Mouse (Mus musculus) embryo, embryonic 10 days (tissue): ENCODE measurements at regions not wholly inside any gene's neighbourhood (a gene's known extent, or its start where the extent isn't known, plus 50 kb on each side); places are given as distances from the start of the nearest gene placed in this dataset.

ENCODE experiments used
- DNase-seq: peaks from one replicate; pipeline ENCODE4 v3.0.0-alpha.2; 2015; ENCODE audit warnings: low spot score

DNA sequence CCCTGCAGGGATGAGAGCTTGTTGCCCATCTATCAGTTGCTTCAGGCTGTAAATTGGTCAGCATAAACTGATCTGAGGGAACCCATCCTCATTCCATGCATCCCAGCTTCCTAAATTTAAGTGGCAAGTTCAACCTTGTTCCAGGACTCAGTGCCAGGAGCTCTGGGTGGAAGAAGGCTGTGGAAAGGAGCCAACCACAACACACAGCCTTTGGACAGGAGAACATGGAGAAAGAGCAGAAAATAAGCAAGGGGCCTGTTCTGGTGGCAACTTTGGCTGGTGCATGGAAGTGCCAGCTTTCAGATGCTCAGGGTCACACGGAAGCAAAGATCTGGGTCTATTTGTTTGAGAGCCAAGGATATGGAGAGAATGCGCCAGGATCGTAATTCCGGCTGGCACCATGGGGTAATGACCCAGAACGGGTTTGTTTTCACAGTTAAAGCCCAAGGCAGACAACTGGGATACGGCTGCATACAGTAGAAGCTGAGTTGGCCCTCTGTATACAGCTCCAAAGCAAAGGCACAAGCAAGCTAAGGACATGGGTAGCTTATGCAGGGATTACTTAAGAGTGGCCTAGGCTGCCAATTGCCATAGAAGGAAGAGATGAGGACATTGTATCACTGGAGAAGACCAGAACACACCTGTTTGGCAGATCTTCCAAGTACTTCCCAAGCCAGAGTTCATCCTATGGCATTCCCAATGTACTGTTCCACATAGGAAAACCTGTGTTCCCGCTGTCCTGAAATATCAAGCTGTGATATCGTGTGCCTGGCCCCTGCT is 364.2 kb upstream of the Mgmt start:
- DNase-seq, result no peak

DNA sequence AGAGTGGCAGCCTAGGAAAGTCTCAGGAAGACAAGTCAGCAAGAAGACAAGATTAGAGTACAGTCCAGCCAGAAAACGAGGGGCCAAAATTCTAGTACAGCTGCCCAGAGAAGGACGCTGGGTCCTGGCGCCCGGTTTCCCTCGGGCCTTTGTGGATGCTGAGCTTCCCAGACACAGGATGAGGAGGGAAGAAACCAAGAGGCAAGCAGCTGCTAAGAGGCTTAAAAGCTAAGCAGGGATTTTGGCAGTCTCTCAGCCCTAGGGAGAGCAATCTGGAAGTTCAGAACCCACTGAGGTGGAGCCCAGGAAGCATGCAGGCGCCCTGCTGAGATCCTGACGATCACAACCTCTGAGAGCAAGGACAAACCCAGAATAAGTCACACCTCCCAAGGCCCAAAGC is 363.1 kb upstream of the Mgmt start:
- no peak for DNase-seq

DNA sequence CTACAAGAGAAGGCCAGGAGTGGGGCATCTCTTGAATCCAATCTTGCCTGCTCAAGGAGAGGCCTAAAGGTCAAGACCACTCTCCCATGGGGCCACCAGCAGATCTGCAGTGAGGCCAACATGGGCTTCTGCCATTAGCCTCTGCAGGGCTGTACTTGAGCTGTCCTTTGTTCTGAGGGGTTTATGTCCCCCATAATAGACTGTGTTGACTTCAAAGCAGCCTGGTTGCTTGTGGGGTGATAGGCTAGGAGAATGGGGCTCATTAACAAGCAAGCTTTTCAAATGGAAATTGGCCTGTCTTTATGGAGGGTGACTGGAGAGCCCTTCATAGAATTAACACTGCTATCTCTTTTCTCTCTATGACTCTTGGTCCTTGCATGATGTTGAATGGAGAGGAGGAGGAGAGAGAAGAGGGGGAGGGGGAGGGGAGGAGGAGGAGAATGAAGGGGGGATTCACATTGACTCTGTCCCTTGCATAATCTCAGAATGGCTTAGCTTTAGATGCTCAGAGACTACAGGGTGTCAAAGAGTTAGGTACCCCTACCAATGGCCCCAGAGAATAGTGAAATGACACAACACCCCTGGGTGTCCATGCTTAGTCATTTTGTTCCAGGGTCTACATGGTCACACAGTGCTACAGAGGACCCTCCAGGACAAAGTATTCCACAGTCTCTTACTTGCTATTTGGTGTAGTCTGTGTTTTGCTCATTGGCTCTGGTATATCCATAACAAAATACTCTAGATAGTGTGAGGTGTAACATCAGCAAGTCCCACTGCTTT is 352.3 kb upstream of the Mgmt start:
- peak; percentile 58 for DNase-seq

DNA sequence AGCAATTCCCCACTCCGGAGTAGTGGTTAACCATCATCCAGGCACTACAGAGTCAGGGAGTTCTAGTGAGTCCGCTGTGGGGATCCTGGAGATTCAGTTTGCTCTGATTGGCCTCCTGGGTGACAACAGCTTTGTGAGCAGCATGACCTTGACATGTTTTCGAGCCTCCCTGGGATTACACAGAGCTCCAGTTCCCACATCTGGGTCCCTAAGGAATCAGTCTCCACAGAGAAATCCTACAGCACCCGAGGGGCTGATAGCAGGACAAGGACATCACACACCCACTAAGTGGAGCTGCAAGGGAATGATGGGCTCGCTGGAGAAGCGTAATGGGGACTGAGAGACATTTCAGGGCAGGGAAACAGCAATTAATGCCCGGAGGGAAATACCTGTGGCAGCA is 351.5 kb upstream of the Mgmt start:
- DNase-seq, result no peak

DNA sequence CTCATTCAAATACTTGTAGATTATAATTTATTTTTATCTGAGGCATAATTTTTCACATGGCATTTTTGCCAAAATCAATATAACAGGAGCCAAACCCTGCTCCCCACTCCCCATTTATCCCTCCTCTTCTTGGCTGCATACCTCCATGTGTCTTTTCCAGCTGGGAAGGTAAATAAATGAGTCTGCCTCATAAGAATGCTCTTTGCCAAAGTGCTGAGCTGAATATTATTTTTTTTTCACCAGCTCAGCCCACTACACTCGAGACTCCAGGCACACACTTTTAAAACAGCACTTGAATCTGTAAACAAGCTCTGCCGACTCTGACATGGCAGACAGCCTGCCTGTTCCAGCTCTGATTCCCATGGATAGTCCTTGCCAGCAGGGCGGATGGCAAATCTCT is 346.6 kb upstream of the Mgmt start:
- no peak for DNase-seq

DNA sequence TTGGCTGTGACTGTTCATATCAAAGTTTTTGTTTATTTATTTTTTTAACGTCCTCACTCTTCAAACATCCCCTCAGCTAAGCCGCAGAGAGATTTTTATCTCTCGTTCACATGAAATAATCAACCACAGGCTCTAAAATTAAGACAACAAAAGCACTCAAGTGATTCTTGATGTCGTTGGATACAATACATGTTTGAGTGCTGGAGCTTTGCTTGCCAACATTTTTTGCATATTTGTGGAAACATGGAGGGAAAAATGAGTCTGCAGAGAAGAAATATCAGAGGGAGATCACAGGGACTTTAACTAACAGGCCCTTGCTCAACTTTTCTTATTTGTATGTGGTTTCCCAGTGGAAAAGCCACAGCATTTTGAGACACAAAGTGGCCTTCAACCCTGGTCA is 338.0 kb upstream of the Mgmt start:
- DNase-seq, result no peak

DNA sequence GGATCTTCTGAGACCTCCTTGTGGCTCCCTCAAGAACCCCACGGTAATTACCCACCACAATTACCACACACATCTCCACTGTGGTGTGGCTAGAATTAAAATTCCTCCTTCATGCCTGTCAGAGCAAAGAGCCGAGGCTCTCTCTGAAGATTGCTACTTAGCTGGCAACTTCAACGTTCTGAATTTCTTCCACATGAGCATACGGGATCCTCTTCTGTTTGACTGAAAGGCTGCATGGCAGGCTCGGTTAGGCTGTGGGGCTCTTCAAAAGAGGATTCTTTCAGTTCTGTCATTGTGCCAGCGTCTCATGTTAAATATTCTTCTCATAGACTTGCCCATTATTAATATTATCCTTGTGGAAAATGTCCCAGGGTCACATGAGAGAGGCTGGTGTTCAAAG is 334.9 kb upstream of the Mgmt start:
- DNase-seq, result no peak

DNA sequence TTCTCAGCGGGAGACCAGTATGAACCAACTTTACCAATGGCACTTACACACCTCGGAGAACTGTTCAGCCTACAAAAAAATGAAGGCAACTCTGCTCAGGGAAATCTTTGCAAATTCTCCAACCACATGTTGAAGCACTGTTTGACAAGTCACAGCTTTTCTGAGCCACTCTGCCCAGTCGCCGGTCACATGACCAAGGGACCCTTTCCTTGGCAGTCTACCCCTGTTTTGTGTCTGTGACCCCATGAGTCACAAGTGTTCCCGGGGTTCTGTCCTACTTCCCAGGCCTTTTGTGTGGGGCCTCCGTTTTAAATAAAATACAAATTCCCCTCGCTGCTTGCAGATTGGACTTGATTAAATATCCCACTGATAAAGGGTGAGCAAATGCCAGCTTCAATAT is 323.5 kb upstream of the Mgmt start:
- DNase-seq, result no peak

DNA sequence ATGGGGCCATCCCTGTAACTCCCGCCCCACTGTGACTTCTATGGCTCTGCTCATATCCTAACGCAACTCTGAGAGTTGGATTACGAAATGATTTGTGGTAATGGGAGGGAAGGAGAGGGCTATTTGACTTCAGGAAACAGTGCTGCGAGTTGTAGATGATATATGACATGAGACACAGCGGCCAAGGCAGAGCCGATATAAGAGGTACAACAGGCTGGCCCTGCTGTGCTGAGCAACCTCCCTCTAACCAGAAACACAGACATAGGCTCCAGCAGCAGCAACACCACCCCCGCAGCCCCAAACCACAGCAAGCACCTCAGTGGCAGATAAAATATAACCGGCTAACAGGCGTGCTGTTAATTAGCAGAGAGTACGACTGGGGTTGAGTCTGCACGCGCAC is 312.5 kb upstream of the Mgmt start:
- DNase-seq, result peak; percentile 35

DNA sequence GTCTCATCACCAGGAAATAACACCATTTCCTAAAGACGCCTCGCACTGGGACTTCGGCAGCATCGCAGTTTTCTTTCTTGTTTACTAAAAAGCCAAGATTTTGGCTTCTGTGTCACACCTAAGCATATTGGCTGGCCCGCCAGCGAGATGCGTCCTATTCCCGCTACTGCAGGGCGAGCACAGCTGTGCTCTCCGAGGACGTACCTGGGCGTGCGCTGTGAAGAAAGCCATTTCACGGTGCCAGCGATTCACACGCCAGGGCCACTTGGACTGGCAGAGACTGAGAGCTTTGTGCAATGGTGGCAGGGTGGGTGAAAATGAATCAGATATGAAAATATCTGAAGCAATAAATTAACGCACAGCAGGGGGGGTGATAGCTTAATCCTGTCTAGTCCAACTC is 310.1 kb upstream of the Mgmt start:
- DNase-seq, result no peak

DNA sequence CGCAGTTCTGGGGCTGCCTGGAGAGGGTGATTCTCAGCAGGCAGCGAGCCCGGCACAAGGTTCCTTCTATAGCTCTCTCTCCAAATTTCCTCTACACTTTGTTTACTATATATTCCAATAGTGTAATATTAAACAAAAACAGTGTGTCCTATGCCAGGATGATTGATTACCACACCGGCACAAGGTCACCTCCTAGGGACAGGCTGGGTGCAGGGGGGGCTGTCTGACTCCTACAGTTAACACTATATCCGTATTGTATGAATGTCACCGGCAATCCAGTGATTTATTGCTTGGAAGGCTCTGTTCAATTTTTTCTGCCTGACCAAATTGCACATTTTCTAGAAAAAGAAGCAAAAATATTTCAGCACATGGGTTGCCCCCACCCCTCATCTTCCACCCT is 305.9 kb upstream of the Mgmt start:
- DNase-seq, result no peak

DNA sequence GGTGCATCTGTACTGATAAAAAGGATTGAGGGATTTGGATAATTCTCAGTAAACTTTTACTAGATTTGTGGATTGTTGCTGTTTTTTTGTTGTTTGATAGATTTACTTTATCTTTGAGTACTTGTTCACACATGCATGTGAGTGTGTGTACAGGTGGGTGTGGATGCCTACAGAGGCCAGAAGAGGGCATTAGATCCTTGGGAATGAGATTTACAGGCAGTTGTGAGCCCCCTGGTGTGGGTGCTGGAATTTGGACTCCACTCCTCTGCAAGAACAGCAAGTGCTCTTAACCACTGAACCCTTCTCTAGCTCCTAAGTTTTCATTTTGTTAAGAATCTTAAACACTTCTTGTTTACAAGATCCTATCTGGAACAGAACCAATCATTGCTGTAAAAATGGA is 303.5 kb upstream of the Mgmt start:
- DNase-seq, result no peak

DNA sequence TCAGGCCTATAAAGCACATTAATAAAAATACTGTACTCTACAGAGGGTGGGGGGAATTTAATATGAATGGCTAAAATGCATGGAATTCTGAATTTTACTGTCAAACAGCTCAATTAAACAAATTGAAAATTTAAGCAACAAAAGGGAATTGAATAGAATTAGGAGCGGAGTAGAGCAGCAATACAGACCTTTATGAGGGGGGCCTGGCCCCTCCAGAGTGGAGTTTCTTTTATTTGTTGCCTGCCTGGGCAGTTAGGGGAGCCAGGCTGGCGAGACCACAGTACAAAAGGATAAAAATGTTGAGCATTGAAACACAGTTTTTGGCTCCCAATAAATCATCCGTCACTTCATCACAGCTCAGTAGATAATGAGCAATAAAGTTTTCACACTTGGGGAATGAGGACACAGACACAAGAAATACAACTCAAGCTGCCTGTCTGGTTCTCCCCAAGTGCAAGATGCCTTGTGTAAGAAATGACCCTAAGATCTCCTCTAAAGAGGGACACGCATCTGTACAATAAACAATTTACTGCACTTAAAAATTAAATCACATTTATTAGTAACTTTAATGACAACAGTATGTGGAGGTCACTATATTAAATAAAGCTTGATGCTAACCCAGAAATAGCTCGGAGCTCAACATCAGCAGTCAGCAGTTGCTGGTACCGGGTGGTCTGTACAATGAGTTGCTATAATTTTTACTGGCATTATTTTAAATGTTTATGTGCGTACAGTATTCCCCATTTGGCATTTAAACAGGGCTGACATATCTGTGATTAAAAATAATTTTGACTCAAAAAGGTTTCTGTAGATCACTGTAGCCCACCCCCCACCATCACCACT is 286.9 kb upstream of the Mgmt start:
- no peak for DNase-seq

DNA sequence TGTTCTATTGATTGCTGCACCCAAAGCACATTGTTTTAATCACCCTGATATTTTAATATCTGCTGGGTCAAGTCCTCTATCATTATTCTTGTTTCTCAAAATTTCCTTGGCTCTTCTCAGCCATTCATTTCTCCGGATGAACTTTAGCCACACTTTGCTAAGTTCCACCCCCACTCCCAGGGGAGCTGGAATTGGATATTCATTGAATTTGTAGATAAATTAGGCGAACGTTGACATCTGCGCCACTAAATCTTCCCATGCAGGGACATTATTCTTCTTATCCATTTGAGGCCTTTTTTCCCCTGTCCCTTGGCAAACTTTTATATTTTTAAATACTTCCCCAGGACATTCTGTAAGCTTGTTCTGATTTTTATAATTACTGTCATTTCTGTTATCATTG is 280.9 kb upstream of the Mgmt start:
- peak; percentile 23 for DNase-seq

DNA sequence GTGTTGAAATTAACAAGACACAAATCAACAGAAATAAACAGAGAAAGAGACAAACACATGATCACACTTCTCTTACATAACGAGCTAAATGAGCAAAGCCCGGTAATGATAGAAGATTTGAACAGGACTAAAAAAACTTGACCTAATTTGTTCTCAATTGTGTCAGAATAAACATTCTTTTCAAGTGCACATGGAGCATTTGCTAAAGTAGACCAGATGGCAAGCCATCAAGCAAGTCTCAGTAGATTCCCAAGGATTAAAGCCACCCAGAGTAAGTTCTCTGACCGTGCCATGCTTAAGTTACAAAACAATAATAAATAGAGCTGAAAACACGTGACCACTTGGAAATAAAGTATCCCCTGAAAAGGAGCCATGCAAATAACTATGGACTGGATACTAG is 269.9 kb upstream of the Mgmt start:
- DNase-seq, result no peak

DNA sequence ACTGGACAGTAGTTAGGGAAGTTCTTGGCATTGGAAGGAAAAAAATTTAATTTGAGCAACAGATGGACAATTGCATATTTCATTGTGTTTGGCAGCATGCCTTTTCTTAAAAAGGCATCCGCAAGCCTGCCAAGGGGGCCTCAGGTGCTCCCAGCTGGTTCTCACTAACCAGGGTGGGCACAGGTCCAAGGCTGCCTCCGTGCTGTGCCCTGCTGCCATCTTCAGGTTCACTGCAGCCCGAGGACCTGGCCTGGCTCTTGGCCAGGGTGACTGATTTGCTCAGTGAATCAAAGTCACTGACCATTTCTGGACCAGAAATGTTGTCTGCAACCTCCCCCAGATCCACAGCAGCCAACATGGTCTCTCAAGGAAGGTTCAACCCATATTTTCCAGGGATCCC is 263.3 kb upstream of the Mgmt start:
- DNase-seq, result no peak

DNA sequence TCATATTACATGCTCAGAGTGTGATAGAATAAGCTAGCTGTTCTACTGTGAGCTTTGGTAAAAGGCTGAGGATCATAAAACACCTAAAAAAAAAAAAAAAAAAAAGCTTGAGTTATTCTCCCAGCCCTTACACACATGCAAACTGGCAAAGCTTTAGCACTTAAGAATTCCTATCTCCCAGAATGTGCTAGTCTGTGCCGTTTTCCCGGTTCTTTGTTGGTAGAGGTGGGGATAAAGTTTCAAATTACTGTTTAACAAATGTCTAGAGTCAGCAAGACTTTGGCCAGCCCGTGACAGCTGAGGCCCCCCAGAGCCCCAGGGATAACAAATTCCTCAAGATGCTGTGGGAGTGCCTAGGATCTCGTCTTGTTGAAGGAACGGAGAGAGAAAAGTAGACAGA is 254.3 kb upstream of the Mgmt start:
- DNase-seq, result peak; percentile 66

DNA sequence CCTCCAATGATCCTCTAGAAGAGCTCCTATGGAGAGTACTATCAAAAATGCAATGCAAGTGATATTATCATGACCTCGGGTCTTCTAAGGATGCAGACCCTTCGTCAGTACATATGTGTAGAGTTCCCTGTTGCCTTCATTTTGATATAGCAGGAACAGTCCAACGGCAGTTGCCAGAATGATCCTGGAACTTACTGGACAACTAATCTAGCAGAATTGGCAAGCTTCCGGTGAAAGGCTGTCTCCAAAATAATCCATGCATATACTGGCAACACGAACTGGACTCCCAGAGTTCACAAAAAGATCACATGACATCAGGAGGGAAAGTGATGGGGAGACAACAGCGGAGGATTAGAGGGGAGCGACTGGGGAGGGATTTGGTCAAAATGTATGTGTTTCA is 253.6 kb upstream of the Mgmt start:
- DNase-seq, result no peak

DNA sequence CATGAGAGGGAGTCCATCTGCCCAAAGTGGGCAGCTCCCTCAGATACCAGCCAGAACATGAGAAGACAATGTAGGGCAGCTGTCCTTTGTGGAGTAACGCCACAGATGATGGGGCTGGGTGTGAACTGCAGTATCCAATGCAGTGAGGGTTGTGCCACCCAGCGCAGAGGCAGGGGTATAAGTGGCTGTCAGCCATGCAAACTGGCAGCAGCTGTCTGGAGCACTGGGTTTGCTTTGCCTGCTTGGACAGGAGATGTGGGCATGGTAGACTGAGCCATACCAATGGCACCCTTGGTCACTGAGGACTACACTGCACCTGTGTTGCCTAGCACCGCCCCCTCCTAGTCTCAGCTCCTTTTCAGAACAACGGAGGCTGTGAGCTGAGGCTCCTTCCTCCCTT is 244.6 kb upstream of the Mgmt start:
- no peak for DNase-seq

DNA sequence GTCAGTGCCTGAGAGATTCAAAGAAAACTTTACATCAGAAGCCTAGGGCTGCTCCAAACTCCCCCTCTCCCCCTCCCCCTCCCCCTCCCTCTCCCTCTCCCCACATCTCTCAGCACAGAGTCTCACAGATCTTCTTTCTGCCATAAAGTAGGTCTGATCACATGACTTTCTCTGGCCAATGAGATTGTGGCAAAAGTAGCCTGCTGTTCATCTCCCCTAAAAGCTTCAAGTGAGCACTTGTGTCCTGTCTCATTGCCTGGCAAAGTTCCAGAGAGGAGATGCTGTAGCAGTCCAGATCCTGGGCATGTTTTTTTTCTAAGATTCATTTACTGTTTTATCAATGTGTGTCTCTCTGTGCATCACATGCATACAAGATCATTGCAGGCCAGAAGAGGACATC is 234.5 kb upstream of the Mgmt start:
- peak; percentile 38 for DNase-seq

DNA sequence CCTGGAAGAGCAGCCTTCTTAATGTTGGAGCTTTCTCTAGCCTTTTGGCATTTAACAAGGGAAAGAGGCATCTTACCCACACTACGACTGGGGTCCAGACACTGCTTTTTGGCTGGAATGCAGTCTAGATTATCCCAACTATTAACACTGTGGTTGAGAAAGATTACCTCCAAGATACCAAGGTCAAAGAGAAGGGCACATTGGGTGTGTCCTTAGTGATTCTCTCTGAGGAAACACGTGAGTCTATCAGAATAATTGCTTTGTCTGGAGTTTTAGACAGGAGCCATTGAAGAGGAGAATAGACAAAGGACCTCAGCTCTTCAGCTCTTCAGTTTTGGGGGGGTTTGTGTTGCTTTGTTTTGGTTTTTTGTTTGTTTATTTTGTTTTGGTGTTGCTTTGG is 234.0 kb upstream of the Mgmt start:
- no peak for DNase-seq

DNA sequence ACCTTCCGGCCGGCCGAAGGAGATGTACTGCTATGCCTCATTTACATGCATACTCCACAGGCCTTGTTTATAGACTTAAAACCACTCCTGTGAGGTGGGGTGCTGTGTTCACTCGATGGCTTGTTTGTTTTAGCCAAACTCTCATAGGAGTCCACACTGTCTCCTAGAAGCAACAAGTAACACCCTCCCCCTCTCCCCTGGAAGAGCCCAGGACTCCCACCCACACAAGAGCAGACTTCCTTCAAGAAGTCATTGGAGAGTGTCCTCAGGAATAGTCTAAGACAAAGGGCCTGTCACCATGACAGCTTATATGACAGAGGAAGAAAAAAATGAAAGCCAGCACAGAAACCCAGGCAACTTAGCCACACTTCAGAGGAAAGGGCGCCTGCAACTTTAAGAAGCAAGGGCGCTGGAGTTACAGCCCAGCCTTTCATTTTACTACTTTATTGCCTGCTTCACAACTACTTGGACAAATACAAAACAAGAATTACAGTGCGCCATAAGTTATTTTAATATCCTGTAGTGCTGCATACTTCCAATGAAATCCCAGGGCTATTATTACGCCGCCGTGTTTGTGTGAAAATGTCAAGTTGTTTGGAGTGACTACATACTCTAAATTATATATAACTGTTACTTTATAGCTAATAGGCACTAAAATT is 229.9 kb upstream of the Mgmt start:
- no peak for DNase-seq
